Mouse (Mus musculus): ENCODE results near the gene Fasn. TPM values are rescaled to one million over a fixed set of nuclear protein-coding genes. Genes with fewer than 3 reads are reported as not detected.
A peak's percentile ranks its signal among the peaks of the same experiment; 100 is the strongest.
"Not testable (repeated sequence)": the region's sequence is repeated elsewhere in the genome, so short reads cannot be mapped to it uniquely, and the experiment has no call there.

The Fasn gene
- polyA plus RNA-seq, 1 experiment = 219 TPM

- peaks cover 6% of the 10 kb centered on the region for H3K4me1 ChIP-seq (ENCODE audit: control insufficient read depth, insufficient read depth, low read length)
- no peak overlapping the region for H3K27ac ChIP-seq (ENCODE audit: insufficient read depth, low read length)
- no peak overlapping the region for H3K4me3 ChIP-seq (ENCODE audit: insufficient read depth, low read length)
- TF ChIP-seq POLR2A (IDR thresholded peaks at IDR 0.05; ENCODE audit: extremely low read depth, insufficient read depth, low read length) = no peak
- no peak for TF ChIP-seq CTCF (IDR thresholded peaks at IDR 0.05; ENCODE audit: extremely low read depth, insufficient read depth, low read length)
These were observed 27.2 kb upstream of the Fasn start for GRCm38 (mm10) chr11:120851582-120851981.

- TF ChIP-seq POLR2A (IDR thresholded peaks at IDR 0.05; ENCODE audit: extremely low read depth, insufficient read depth, low read length) (no peak), CTCF (IDR thresholded peaks at IDR 0.05; ENCODE audit: extremely low read depth, insufficient read depth, low read length) (no peak)
- no peak overlapping the region for H3K27ac ChIP-seq (ENCODE audit: insufficient read depth, low read length)
These were observed 26.8 kb upstream of the Fasn start for GRCm38 (mm10) chr11:120851132-120851531.

GRCm38 (mm10) chr11:120850331-120851030 lies 26.1 kb upstream of the Fasn start:
- no peak overlapping the region for H3K4me3 ChIP-seq (ENCODE audit: insufficient read depth, low read length)
- TF ChIP-seq CTCF (IDR thresholded peaks at IDR 0.05; ENCODE audit: extremely low read depth, insufficient read depth, low read length) (no peak), POLR2A (IDR thresholded peaks at IDR 0.05; ENCODE audit: extremely low read depth, insufficient read depth, low read length) (no peak)
- no peak overlapping the region for H3K27ac ChIP-seq (ENCODE audit: insufficient read depth, low read length)
- peaks cover 6% of the 10 kb centered on the region for H3K4me1 ChIP-seq (ENCODE audit: control insufficient read depth, insufficient read depth, low read length)

More at GRCm38 (mm10) chr11:120851132-120851531, 26.8 kb upstream of the Fasn start:
- Histone ChIP-seq H3K4me3 (ENCODE audit: insufficient read depth, low read length) (no peak overlapping the region), H3K4me1 (ENCODE audit: control insufficient read depth, insufficient read depth, low read length) (peaks cover 6% of the 10 kb centered on the region)

GRCm38 (mm10) chr11:120846725-120847475 lies 22.6 kb upstream of the Fasn start:
- Histone ChIP-seq H3K27ac (ENCODE audit: insufficient read depth, low read length) (peak overlapping the region; percentile 57; the same call in 1 of the 2 replicates), H3K4me1 (ENCODE audit: control insufficient read depth, insufficient read depth, low read length) (peaks cover 5% of the 10 kb centered on the region), H3K4me3 (ENCODE audit: insufficient read depth, low read length) (no peak overlapping the region)
- TF ChIP-seq POLR2A (IDR thresholded peaks at IDR 0.05; ENCODE audit: extremely low read depth, insufficient read depth, low read length) = no peak
- TF ChIP-seq CTCF (IDR thresholded peaks at IDR 0.05; ENCODE audit: extremely low read depth, insufficient read depth, low read length) = no peak

GRCm38 (mm10) chr11:120844329-120844728 lies 20.0 kb upstream of the Fasn start:
- H3K27ac ChIP-seq (ENCODE audit: insufficient read depth, low read length) = no peak overlapping the region
- H3K4me1 ChIP-seq (ENCODE audit: control insufficient read depth, insufficient read depth, low read length) = peaks cover 3% of the 10 kb centered on the region
- TF ChIP-seq POLR2A (IDR thresholded peaks at IDR 0.05; ENCODE audit: extremely low read depth, insufficient read depth, low read length) = no peak
- TF ChIP-seq CTCF (IDR thresholded peaks at IDR 0.05; ENCODE audit: extremely low read depth, insufficient read depth, low read length) = no peak
- no peak overlapping the region for H3K4me3 ChIP-seq (ENCODE audit: insufficient read depth, low read length)

DNA sequence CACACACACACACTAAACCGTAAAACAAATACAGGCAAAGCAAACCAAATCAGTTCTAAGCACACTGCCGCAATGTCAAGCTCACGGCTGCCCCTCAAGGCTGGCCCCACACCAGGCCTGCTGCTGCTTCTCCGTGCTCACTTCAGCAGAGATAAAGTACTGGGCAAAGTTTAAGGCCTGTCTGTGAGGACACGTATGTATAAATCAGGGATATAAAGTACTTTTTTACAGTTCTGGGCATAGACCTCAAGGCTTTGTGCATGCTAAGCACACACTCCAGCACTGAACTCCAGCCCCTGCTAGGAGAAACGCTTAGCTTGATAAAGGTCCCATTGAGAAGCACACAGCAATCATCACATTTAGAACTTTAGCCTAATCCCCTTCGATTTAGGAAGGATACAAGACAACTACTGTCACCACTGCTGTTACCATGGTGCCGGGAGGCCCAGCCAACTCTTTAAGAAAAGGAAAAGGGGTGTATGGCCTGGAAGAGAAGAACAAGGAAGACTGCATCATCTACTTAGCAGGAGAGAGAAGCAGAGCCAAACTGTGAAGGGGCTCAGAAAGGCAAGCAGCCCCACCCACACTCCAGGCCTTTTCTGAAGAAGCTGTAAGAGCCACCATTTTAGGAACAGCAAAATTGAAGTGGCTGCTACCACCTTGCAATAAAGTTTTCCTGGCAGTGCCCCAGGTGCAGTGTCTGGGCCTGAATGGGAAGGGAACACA lies 9.4 kb upstream of the Fasn start:
- TF ChIP-seq POLR2A (IDR thresholded peaks at IDR 0.05; ENCODE audit: extremely low read depth, insufficient read depth, low read length) (no peak), CTCF (IDR thresholded peaks at IDR 0.05; ENCODE audit: extremely low read depth, insufficient read depth, low read length) (no peak)
- H3K27ac ChIP-seq (ENCODE audit: insufficient read depth, low read length) = no peak overlapping the region
- no peak overlapping the region for H3K4me3 ChIP-seq (ENCODE audit: insufficient read depth, low read length)
- H3K4me1 ChIP-seq (ENCODE audit: control insufficient read depth, insufficient read depth, low read length) = no peaks in the 10 kb centered on the region

- H3K27ac ChIP-seq (ENCODE audit: insufficient read depth, low read length); H3K4me3 ChIP-seq (ENCODE audit: insufficient read depth, low read length); H3K4me1 ChIP-seq (ENCODE audit: control insufficient read depth, insufficient read depth, low read length): not testable (repeated sequence)
These were observed 8.6 kb upstream of the Fasn start for GRCm38 (mm10) chr11:120832962-120833361.

DNA sequence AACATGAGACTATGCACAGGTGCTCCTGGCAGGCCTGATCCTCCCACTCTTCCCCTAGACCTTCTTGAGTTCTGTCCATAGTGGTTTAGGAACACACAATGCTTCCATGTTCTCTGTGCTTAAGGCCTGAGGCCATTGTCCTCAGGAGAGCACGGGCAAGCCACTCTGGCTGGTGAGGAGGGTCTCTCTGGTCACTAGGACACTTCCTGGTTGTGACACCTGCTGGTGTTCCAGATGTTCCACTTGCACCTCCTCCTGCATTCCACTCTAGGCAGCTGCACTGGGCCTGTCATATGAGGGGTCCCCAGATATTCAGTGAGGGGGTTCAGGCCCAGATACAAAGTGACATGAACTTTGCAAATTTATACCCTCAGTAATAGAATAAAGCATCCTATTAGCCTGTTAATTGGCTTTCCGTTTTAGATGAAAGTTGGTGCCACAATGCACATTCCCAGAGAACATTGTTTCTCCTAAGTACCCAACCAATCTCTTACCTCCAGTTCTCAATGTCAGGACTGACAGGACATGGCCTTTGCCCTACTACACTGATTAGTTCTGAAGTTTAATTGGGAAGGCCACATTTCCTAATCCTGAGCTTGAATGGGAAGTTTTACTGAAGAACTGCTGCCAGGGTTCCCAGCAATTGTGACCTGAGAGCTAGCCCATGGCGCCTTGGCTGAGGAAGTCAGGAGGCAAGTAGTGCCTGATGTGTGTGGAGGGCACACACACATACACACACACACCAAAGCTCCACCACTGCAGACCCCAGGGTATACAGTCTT lies 7.5 kb upstream of the Fasn start:
- H3K4me3 ChIP-seq (ENCODE audit: insufficient read depth, low read length) = no peak overlapping the region
- no peaks in the 10 kb centered on the region for H3K4me1 ChIP-seq (ENCODE audit: control insufficient read depth, insufficient read depth, low read length)
- TF ChIP-seq POLR2A (IDR thresholded peaks at IDR 0.05; ENCODE audit: extremely low read depth, insufficient read depth, low read length) (no peak), CTCF (IDR thresholded peaks at IDR 0.05; ENCODE audit: extremely low read depth, insufficient read depth, low read length) (no peak)
- no peak overlapping the region for H3K27ac ChIP-seq (ENCODE audit: insufficient read depth, low read length)

- no peak for TF ChIP-seq CTCF (IDR thresholded peaks at IDR 0.05; ENCODE audit: extremely low read depth, insufficient read depth, low read length)
- TF ChIP-seq POLR2A (IDR thresholded peaks at IDR 0.05; ENCODE audit: extremely low read depth, insufficient read depth, low read length) = no peak
- Histone ChIP-seq H3K4me3 (ENCODE audit: insufficient read depth, low read length) (no peak overlapping the region), H3K4me1 (ENCODE audit: control insufficient read depth, insufficient read depth, low read length) (no peaks in the 10 kb centered on the region), H3K27ac (ENCODE audit: insufficient read depth, low read length) (no peak overlapping the region)
These were observed 6.3 kb upstream of the Fasn start for GRCm38 (mm10) chr11:120830686-120831085.

All from cortical plate, adult 2 months (tissue).